Mouse (Mus musculus): ENCODE measurements at regions not wholly inside any gene's neighbourhood (a gene's known extent, or its start where the extent isn't known, plus 50 kb on each side); places are given as distances from the start of the nearest gene placed in this dataset.

- no peak for TF ChIP-seq CTCF (IDR thresholded peaks at IDR 0.05; ENCODE audit: extremely low read depth, insufficient read depth, low read length)
- no peak for TF ChIP-seq POLR2A (IDR thresholded peaks at IDR 0.05; ENCODE audit: extremely low read depth, insufficient read depth, low read length)
These were observed 117.1 kb upstream of the Acsl4 start for GRCm38 (mm10) chrX:142507475-142507874.

Data from cortical plate, adult 2 months (tissue).